In the genomic region with DNA sequence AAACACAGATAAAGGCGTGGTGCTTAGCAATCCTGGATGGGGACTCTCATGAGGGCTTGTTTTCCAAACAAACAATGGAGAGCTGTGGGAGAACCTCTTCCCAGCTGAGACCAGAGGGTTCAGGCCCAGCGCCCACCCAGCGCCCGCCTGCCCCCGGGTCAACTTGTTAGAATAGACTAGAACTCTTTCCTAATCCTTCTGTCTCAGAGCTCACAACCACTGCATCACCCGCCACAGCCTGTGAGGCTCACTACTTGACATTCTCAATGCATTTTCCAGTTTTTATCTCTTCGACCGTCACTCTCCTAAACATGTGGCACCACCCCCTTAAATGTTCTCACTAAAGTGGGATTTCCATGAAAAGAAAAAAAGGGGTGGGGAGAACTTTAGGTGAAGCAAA, we compare ENCODE assay signal across 25 mouse cellular contexts. TPM values are rescaled to one million over a fixed set of nuclear protein-coding genes. Genes with fewer than 3 reads are reported as not detected.
"Had no signal": no experiment of that assay in that cellular context is flagged by ENCODE, and none has a peak within 500 bp of the region (broad histone marks: within the 10 kb centered on the region; RNA-seq: fewer than 3 reads in every experiment).

No protein-coding gene starts in this region.

- H3K27ac ChIP-seq: heart, adult 2 months; heart, embryonic 13.5 days; heart, embryonic 15.5 days; hindbrain, embryonic 13.5 days; hindbrain, embryonic 15.5 days; hindbrain, postnatal 0 days; kidney, embryonic 15.5 days; kidney, postnatal 0 days; limb, embryonic 13.5 days had no signal

- H3K4me1 ChIP-seq: hindbrain, embryonic 15.5 days had no signal

- H3K4me2 ChIP-seq: heart, embryonic 11.5 days; heart, embryonic 13.5 days; heart, embryonic 15.5 days; hindbrain, embryonic 13.5 days; hindbrain, embryonic 15.5 days; kidney, embryonic 15.5 days; limb, embryonic 13.5 days had no signal

- H3K9me3 ChIP-seq: heart, embryonic 15.5 days; hindbrain, embryonic 15.5 days; kidney, embryonic 15.5 days had no signal

- H3K27me3 ChIP-seq: heart, embryonic 13.5 days; heart, embryonic 15.5 days; hindbrain, embryonic 13.5 days; hindbrain, embryonic 15.5 days; kidney, embryonic 15.5 days; limb, embryonic 13.5 days had no signal

- H3K4me3 ChIP-seq: heart, adult 2 months; heart, embryonic 13.5 days; heart, embryonic 15.5 days; hindbrain, embryonic 13.5 days; hindbrain, embryonic 15.5 days; kidney, embryonic 15.5 days; limb, embryonic 13.5 days had no signal

- H3K36me3 ChIP-seq: heart, embryonic 13.5 days; heart, embryonic 15.5 days; hindbrain, embryonic 13.5 days; hindbrain, embryonic 15.5 days; kidney, embryonic 15.5 days; limb, embryonic 13.5 days had no signal

- H3K9ac ChIP-seq: heart, embryonic 13.5 days; heart, embryonic 15.5 days; hindbrain, embryonic 13.5 days; hindbrain, embryonic 15.5 days; kidney, embryonic 15.5 days; limb, embryonic 13.5 days had no signal

- ATAC-seq: hindbrain, postnatal 0 days; intestine, embryonic 16.5 days had no signal

- DNase-seq: gastrocnemius, postnatal 14 days; gastrocnemius, postnatal 36 days; heart, adult 11 months; heart, adult 2 months; heart, postnatal 14 days; heart, postnatal 36 days; kidney, adult 11 months; kidney, adult 2 months; kidney, adult 9 months; kidney, postnatal 14 days; kidney, postnatal 36 days; layer of hippocampus, adult 9-11 months; layer of hippocampus, postnatal 36 days; left cerebral cortex, postnatal 4 days had no signal

RNA-seq across cellular contexts. Expression of gene Scel, which starts 14.9 kb away (rescaled TPM):
- polyA plus RNA-seq: large intestine, adult 2 months had no signal
